Mouse (Mus musculus) mouse embryonic stem cell (cell line): ENCODE data around the gene Tm9sf2.

Experiments used
- in situ Hi-C, 2 experiments: fragments of 300-500 bp; cut with MboI; formaldehyde crosslinking; loops; 1 replicate in 1 of 2; 3 replicates in 1 of 2; pipeline ENCODE4 v1.14.3; 2019 to 2020; ENCODE audit warnings: low sequenced_read_pairs in 2 of 2, low pct_unique_long_range_greater_than_20kb in 1 of 2, mixed read lengths in 1 of 2; ENCODE audit not compliant: unreplicated experiment in 1 of 2

The Tm9sf2 gene

DNA sequence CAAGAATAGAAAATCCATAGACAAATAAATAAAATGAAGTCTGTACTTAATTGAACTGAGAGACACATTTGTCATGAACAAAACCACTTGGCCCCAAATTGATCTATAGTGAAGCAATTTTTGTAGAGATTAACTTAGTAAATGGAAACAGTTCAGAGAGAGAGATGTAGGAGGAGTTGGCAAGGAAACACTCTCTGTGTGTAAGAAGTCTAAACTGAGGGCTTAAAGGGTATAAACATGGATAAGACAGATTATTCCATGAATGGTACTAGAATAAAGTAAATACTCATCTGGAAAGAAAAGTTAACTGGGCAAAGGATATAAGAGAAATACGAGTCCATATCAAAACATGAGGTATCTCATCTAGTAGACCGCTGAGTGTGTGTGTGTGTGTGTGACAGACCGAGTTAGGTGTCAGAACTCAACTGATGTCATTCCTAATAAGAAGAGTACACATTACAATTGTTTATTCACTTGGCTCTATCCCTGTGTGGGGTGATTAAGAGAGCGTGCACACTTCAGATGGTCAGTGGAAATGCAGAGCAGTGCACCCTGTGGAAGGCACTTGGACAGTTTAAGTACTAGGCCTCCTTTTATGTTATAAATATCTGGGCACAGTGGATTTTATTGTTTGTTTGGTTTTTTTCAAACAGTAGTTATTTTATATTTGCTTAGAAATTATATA, 36.9 kb downstream of the Tm9sf2 start:
- in situ Hi-C loops = no loop called here

GRCm38 (mm10) chr14:122145374-122145773, 38.5 kb downstream of the Tm9sf2 start:
- in situ Hi-C loops = no loop called here

DNA sequence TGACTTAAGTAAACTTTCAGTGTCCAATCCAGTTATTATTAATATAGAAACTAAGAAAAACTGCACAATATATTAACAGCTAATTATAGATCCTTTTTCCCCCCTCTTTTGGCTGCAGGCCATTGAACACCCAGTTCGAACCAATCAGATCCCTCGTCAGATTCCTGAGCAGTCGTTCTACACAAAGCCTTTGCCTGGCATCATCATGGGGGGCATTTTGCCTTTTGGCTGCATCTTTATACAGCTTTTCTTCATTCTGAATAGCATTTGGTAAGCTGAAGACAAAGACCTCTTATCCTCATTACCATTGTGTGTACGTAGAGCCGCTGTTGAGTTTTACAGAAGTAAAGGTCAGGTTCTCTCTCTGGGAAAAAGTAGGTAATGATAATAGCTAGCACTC, 43.8 kb downstream of the Tm9sf2 start:
- in situ Hi-C loops = no loop called here

GRCm38 (mm10) chr14:122157738-122158137, 50.9 kb downstream of the Tm9sf2 start:
- in situ Hi-C loops = no loop called here

DNA sequence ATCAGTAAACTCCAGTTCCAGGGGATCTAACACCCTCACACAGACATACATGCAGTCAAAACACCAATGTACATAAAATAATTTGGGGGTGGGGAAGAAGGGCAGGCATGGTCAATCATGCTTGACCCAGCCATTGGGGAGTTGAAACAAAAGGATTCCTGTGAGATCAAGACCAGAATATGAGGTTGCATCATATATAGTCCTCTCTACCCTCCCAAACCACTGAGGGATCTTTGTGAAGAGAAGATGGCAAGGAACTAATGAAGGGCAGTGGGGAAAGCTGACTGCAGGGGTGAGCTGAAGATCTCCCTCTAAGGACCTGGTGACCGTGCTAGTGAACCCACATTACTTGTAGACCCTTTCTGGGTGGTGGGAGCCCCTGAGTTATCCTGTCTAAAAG, 54.1 kb downstream of the Tm9sf2 start:
- in situ Hi-C loops = no loop called here

GRCm38 (mm10) chr14:122168912-122169311, 62.1 kb downstream of the Tm9sf2 start:
- in situ Hi-C loops = no loop called here

DNA sequence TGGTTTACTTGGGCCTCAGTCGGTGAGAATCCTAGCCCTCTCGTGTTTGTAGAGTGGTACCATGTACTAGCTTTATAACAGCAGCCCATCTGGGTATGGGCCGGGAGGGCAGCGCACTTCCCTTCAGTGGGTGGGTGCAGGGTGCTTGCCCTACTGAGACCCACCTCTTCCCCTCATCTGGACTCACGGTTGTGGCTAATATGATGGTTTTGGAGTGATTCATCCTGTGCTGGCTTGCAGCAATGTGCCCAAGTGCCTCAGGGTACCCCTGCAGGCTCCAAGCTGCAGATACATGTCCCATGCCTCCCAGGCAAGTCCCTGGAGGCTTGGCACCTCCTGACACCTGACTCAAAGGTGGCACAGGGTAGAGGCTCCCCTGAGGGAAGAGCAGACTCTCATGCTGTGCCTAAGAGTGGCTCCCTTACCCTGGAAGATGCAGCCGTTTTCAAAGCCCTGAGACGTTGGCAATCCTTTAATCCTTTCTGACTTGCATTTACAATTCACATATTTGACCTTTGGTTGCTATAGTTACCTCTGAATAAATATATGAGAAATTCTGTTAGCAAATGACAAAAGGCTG, 63.5 kb downstream of the Tm9sf2 start:
- in situ Hi-C loops = no loop called here

GRCm38 (mm10) chr14:122171031-122171430, 64.2 kb downstream of the Tm9sf2 start:
- in situ Hi-C loops = no loop called here

GRCm38 (mm10) chr14:122176263-122176798, 69.5 kb downstream of the Tm9sf2 start:
- in situ Hi-C loops = no loop called here

DNA sequence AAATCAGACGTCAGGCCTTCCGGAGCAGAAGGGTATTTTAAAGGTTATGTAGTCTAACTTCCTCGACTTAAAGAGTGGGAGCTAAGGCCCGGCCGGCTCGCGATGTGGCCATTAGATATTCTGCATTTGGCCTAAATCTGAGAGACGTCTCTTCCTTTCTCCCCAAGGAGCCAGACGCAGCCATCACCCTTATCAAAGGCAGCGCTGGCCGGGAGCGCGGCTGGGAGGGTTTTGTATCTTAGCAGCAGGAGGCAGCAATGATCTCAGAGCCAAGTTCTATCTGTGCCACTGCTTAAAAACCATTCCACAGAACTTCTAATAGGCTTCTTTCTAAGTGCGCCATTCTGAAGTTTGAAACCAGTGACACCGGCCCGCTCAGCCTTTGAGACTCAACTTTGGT, 72.4 kb downstream of the Tm9sf2 start:
- in situ Hi-C loops = no loop called here

- in situ Hi-C loops = no loop called here
These were observed 74.4 kb downstream of the Tm9sf2 start, which contains the start of gene Clybl for GRCm38 (mm10) chr14:122181078-122181814. Gene Clybl, plus strand, starts transcription at chr14:122181704.

DNA sequence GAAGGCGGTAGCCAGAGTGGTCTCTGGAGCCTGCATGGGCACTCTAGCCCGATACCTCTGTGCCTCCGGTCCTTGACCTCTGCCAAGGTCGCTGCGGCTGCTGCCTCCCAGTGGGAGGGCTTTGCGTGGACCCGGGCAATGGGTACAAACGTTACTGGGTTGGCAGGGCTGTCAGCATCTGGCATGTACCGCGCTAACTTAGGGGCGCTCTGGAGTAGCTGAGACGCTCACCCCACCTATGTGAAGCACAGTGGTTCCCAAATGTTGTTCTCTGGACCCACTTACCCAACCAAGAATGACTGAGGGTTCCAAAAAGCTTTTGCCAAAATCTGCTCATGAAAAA, 74.9 kb downstream of the Tm9sf2 start:
- in situ Hi-C loops = no loop called here

- in situ Hi-C loops = no loop called here
These were observed 75.4 kb downstream of the Tm9sf2 start for GRCm38 (mm10) chr14:122182220-122182619.

- in situ Hi-C loops = no loop called here
These were observed 77.1 kb downstream of the Tm9sf2 start for GRCm38 (mm10) chr14:122183974-122184373.

DNA sequence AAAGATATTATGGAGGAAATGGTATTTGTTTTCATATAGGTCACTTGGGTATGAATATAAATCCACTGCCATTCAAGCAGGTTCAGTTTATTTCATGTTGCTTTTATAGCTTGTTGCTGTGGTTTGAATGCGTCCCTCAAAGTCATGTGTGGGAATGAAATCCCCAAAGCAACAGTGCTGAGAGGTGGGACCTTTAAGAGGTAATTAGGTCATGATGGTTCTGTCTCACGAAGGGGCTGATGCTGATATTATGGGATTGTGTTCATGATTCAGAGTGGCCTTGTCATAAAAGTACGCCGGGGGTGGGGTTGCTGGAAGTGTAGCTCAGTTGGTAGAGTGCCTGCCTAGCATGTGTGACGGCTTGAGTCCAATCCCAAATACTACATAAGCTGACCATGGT, 81.4 kb downstream of the Tm9sf2 start:
- in situ Hi-C loops = no loop called here

GRCm38 (mm10) chr14:122189901-122190300, 83.1 kb downstream of the Tm9sf2 start:
- in situ Hi-C loops = no loop called here

- in situ Hi-C loops = no loop called here
These were observed 83.7 kb downstream of the Tm9sf2 start for GRCm38 (mm10) chr14:122190527-122190926.

- in situ Hi-C loops = no loop called here
These were observed 84.2 kb downstream of the Tm9sf2 start for GRCm38 (mm10) chr14:122190941-122191510.

- in situ Hi-C loops = no loop called here
These were observed 87.8 kb downstream of the Tm9sf2 start for GRCm38 (mm10) chr14:122194630-122195029.
